Mouse (Mus musculus): ENCODE data around the gene Rsf1.

Gene Rsf1

DNA sequence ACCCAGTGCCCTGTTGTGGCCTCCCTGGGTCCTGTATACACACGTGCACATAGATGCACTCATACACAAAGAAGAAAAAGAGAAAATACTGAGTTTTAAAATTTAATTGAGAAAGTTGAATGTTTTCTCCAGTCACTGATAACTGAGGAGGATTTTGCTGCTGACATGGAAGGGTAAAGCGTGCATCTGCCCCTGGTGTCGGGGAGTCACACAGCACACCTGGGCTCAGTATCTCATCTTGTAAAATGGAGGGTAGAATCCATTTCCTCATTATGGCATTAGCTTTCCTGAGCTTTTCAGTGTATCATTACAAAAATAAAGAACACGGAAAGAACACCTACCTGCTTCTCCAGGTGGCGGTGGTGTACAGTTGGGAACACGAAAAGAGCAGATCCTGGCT lies 145.7 kb downstream of the Rsf1 start:
- DNase-seq (ENCODE audit: low spot score): no peak

DNA sequence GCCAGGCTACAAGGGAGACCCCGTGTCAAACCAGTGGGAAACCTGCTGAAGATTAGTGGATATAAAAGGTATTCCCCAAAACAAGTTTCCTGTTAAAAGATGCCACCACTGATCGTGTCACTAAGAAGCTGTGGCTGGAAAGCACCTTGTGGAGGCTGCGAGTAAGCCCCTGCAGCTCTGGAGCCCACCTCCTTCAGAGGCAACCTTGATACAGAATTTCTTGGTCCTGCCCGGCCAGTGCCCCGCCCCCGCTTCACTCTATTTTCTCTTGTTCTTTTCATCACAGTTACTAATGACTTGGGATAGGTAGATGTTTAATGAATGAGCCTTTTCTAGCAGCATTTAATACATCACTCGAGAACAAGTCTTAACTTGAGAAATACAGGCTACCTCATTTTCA lies 146.4 kb downstream of the Rsf1 start:
- no peak for DNase-seq (ENCODE audit: low spot score)

DNA sequence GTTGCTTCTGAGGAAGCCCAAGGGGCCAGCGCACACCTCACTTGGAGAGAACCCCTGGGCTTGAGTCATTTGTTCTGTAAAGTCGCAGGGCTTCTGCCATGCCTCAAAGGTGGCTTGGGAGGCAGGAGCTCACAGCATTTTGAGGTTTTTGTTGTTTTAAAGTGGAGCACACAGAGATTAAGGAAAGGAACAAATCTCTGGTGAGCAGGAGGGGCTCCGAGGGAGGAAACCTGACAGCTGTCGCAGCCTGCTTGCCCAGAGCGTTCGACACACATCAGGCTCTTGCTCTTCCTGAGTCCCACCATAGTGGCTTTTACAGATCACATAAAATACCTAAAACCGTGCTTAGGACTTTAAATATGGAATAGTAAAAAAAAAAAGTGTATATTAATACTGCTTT lies 147.1 kb downstream of the Rsf1 start:
- no peak for DNase-seq (ENCODE audit: low spot score)

DNA sequence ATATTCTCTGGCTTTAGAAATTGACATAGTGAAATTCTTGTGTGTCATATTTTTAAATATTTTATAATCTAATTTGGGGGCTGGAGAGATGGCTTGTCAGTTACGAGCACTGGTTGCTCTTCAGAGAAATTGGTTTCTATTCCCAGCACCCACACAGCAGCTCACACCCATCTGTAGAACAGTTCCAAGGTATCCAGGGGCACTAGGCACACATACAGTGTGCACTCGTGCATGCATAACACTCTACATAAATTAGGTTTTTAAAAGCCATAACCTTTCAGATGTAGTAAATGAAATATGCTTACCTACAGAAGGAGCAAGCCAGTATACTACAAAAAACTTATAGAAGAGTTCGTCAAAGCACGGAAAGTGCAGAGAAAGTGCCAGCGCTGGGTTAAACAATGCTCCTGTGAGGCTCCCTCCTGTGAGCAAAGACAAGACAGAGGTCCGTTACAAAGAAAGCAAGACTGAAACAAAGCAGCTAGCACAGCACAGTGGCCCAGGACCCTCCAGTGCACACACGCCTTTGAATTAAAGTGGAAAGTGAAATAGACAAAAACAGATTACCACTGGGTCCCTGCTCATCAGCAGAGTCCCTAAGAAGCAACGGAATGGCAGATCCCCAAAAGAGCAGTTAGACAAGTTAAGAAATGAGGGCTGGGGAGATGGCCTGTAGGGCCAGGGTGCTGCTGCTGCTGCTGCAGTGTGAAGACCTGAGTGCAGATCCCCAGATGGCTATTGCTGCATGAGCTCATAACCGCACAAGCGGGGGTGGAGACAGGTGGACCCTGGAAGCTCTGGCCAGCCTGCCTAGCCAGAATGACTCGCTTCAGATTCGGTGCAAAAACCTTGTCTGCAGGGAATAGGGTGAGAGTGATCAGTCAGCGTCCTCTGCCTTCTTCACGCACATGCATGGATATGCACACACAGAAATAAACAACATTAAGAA lies 149.3 kb downstream of the Rsf1 start:
- DNase-seq (ENCODE audit: low spot score): no peak

DNA sequence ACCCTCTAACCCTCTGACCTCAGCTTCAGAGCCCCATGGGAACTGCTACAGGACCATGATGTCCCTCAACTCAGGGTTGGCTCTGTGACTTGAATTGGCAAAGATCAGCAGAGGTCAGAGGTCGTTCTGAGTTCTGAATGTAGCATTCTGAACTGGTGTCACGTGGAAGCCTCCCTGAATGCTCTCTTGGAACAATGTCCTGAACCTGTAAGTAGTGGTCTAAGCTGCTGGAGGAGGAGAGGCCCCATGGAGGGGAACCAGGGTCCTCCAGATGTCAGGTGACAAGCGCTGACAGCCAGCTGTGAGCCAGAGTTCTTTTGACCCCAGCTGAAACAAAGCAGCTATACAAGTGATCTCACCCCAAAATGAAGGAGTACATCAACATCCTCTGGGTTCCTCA lies 150.7 kb downstream of the Rsf1 start:
- DNase-seq (ENCODE audit: low spot score): no peak

DNA sequence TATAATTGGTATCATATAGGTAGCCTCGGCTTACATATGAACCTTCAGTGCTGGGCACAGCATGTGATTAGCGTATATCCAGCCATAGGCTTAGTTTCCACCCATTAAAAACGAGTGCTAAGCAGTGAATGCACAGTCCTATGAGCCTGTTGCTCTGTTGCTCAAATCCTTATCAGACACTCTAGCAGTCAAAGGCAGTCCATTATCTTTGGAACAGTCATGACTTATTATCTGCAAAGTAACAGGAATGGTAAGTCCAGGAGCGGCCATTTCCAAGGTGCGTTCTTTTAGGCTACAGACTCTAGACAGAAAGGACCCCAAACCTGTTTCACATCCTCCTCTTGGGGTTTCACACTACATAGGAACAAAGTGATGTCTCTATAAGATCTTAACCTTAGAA lies 153.9 kb downstream of the Rsf1 start:
- no peak for DNase-seq (ENCODE audit: low spot score)

DNA sequence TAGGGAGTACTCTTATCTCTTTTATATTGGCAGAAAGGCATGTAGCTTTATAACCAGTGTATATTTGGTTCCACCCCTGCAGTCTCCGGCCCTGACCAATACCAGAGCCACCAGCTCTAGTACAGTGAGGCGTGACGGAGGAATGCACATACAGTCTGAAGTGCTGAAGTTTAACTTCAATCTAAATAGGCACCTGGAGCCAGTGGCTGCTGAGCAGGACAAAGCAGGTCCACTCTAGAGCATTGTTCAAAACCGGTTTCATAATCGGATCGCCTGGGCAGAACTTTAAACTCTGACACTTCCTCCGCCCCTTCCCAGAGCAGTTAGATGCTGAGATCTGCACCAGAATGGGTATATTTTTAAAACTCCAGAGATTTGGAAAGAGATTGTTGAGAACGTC lies 155.3 kb downstream of the Rsf1 start:
- no peak for DNase-seq (ENCODE audit: low spot score)

DNA sequence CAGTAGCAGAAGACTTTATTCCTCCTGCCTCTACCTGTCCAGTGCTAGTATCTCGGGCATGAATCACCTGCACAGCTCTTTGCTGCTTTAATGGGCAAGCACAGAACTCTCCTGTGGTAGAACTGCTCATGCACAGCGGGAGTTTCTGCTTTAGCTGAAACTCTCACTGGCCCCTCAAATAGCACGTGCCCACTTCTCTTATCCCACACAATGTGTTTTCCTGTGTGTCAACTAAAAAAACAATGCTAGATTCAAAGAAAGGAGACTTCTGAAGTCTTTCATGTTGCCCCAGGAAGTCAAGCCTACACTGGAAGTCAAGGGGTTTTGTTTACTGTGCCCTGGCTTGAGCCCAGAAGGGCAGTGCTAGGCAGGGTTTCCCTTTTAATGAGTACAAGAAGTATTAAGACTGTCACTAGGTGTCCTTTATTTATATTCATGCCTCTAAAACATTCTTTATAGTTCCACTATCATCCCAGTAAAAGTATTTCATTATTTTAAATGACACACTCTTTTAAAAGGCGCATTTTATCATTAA lies 156.3 kb downstream of the Rsf1 start:
- no peak for DNase-seq (ENCODE audit: low spot score)

DNA sequence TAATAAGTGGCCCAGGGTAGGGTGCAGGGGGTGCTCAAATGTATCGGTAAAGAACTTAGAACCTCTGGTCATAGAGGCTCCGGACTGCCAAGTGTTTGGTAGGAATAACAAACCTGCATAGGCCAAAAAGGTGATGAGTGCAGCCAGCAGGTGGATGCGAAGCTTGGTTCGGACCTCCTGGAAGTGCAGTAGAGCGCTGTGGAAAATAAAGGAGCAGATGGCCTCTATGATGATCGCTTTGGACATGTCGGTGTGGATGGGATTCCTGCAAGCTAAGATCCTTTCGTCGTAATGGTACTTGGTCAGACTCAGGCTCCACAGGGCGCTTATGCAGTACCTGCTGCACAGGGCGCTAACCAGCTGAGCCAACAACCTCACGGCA lies 157.6 kb downstream of the Rsf1 start:
- no peak for DNase-seq (ENCODE audit: low spot score)

DNA sequence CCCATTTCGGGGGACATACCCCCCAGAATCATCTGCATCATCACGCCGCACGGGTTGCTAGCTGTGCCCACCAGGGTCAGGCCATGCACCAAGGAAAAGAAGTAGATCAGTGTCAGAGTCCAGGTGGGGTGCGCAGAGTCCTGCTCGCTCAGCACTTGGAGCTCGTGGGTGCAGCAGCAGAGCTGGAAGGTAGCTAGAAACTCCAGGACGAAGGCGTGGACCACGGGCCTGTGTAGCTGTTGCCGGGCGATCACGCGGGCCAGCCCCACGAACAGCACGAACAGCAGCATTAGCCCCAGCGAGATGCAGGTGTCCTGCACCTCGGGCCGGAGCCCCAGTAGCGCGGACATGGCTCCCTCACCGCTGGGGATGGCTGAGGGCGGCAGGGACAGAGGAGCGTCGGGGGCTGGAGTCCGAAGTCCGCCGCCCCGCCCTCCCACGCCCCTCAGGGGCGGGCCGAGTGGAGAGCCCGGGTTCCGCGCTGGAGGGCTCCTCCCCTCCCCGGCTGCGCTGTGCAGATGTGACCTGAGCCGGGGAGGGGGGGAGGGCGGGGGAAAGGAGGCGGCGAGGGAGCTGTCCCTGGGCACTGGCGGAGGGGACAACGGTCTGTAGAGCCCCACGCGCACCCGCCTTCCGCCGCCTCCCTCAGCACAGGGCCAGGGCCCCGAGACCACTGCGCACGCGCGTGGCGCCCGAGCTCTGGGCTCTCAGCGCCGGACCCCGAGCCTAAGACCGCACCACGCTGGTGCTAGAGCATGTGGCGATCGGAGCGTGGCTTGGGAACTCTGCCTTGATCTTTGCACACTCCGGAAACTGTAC lies 158.2 kb downstream of the Rsf1 start, which contains the start of gene Aqp11:
Aqp11 (minus strand) TSS at position 652 of the 819 bp plus-strand sequence.
- peak; percentile 85 for DNase-seq (ENCODE audit: low spot score)

DNA sequence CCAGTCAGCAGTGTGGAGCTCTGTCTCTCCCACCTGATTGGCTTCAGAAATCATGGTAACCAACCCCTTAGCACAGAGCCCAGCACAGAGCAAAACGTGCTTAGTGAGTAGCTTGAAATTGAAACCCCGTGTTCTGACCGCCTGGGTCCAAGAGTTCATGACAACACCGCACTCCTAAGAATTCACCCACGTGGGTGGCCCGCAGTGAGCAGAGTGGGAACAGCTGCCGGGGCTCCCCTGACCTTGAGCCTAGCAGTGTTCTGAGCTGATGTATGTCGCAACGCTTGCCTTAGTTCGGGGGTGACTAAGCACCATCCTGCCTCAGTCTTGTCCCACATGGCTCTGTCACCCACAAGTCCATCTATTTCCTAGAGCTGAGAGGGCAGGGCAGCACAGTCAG lies 161.3 kb downstream of the Rsf1 start:
- peak; percentile 25 for DNase-seq (ENCODE audit: low spot score)

DNA sequence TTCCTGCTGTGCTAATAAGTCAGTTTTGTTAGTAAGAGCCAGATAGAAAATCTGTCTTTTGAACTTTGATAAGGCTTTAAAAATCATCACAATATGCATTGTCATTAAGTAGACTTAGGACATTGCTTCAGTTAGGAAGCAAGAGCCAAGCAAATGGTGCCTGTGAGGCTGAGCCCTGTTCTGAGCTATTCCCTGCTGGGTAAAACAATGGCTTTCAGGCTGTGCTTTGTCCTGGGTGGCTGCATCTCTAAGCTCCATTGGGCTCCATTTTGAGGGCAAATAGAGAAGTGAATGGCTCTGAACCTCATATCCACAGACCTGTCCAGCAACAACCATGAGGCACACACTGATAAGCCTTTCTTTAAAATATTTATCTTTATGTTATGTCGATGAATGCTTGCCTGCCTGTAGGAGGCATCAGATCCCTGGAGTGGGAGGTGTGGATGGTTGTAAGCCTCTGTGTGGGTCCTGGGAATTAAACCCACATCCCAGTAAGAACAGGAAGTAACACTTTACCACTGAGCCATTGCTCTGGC lies 162.1 kb downstream of the Rsf1 start:
- no peak for DNase-seq (ENCODE audit: low spot score)

All from ovary, adult 18-20 months (tissue).